Mouse (Mus musculus) stomach, postnatal 0 days (tissue): ENCODE measurements around the gene Csk. TPM values are rescaled to one million over a fixed set of nuclear protein-coding genes. Genes with fewer than 3 reads are reported as not detected.

Experiments used
- ATAC-seq: fragments of 200-750 bp; cut with Nextera tagmentation; 2 replicates; pipeline ENCODE4 v1.8.0; 2017; ENCODE audit not compliant: low FRiP score, low TSS enrichment
- DNase-seq: peaks from one replicate; pipeline ENCODE4 v3.0.0-alpha.2; 2016; ENCODE audit warnings: low spot score
- H3K27ac ChIP-seq: fragments of 300-500 bp; sonication (generic); replicated peaks from 2 replicates; pipeline ENCODE4 v1.5.1; 2014; ENCODE audit warnings: mild to moderate bottlenecking, control low read depth
- H3K27me3 ChIP-seq: fragments of 300-500 bp; sonication (generic); 2 replicates; pipeline ENCODE4 v1.6.1; 2014; ENCODE audit warnings: low read length; ENCODE audit not compliant: control insufficient read depth, insufficient read depth
- H3K36me3 ChIP-seq: fragments of 300-500 bp; sonication (generic); 2 replicates; pipeline ENCODE4 v1.6.1; 2014; ENCODE audit warnings: low read length, mixed read lengths; ENCODE audit not compliant: control insufficient read depth, insufficient read depth
- H3K4me1 ChIP-seq: fragments of 300-500 bp; sonication (generic); replicated peaks from 2 replicates; pipeline ENCODE4 v1.6.1; 2014; ENCODE audit warnings: antibody characterized with exemption; ENCODE audit not compliant: control insufficient read depth, insufficient read depth
- H3K4me2 ChIP-seq: fragments of 300-500 bp; sonication (generic); replicated peaks from 2 replicates; pipeline ENCODE4 v1.6.1; 2014; ENCODE audit warnings: low read depth, mild to moderate bottlenecking, control low read depth, moderate library complexity
- H3K4me3 ChIP-seq: fragments of 300-500 bp; sonication (generic); 2 replicates; pipeline ENCODE4 v1.5.1; 2014; ENCODE audit warnings: low read depth, low read length, control low read depth
- H3K9ac ChIP-seq: fragments of 300-500 bp; sonication (generic); 2 replicates; pipeline ENCODE4 v1.6.1; 2014; ENCODE audit warnings: mild to moderate bottlenecking, low read length, control low read depth, mixed read lengths
- H3K9me3 ChIP-seq: fragments of 300-500 bp; sonication (generic); 2 replicates; pipeline ENCODE4 v1.6.1; 2016; ENCODE audit warnings: low read length; ENCODE audit not compliant: control insufficient read depth
- CTCF ChIP-seq: IDR thresholded peaks from 2 replicates; pipeline ENCODE4 v1.5.1; 2016; ENCODE audit warnings: antibody characterized with exemption, low read depth, mild to moderate bottlenecking, moderate library complexity
- EP300 ChIP-seq: optimal IDR thresholded peaks from 2 replicates; pipeline ENCODE3; 2016; ENCODE audit warnings: antibody characterized with exemption
- WGBS: fragments of 180-500 bp; shearing (Covaris S2); extraction: QIAGEN DNeasy Blood & Tissue Kit; methylation state at CpG from one replicate; pipeline ENCODE4 v1.1.7; 2014; 5-methylcytosine and 5-hydroxymethylcytosine counted together
- polyA plus RNA-seq: library from polyadenylated mRNA; unstranded; fragments of >200 nt; fragmentation: Nextera tagmentation; extraction: Ambion mirVana; gene quantifications from 2 replicates; pipeline ENCODE4 v1.2.1, GENCODE M21; 2015

Gene Csk
- polyA plus RNA-seq, 1 experiment from 2014 or later = 20.7 TPM

- Histone ChIP-seq H3K27ac (no peak overlapping the region), H3K9ac (no peak overlapping the region), H3K27me3 (no peaks in the 10 kb centered on the region), H3K36me3 (no peaks in the 10 kb centered on the region), H3K4me1 (no peaks in the 10 kb centered on the region), H3K4me3 (no peak overlapping the region), H3K9me3 (no peaks in the 10 kb centered on the region), H3K4me2 (no peak overlapping the region)
- DNase-seq (no peak), ATAC-seq (no peak)
- 84% methylated on average over 19 of the region's 19 CpGs for WGBS
- no peak for TF ChIP-seq EP300
- TF ChIP-seq CTCF = no peak
These were observed 3.4 kb upstream of the Csk start for GRCm38 (mm10) chr9:57656631-57657350.

DNA sequence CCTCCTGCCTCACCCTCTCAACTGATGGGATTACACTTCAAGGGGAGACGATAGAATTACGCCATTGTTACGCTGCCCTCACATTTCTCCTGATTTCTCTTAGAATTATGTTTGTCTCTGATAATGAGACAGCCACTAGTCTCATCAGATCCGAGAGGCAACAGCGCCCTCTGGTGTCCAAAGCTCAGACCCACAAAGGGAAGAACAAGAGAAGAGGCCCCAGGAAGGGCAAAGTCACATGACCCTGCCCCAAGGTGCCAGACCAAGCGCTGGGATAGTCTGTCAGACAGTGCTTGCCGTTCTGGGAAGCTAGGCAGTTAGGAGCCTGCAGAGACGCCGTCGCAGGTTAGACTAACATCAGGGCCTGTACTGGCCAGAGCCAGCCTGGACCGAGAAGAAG is 2.3 kb upstream of the Csk start:
- ATAC-seq = peak; percentile 79
- peak overlapping the region; percentile 44 for H3K4me2 ChIP-seq
- peak; percentile 98 for TF ChIP-seq CTCF
- no peak for TF ChIP-seq EP300
- no peaks in the 10 kb centered on the region for H3K9me3 ChIP-seq
- H3K9ac ChIP-seq = no peak overlapping the region
- no peaks in the 10 kb centered on the region for H3K36me3 ChIP-seq
- WGBS = 3% methylated on average over 11 of the region's 11 CpGs
- no peaks in the 10 kb centered on the region for H3K27me3 ChIP-seq
- H3K4me3 ChIP-seq = no peak overlapping the region
- no peak overlapping the region for H3K27ac ChIP-seq
- DNase-seq = peak; percentile 92
- H3K4me1 ChIP-seq = no peaks in the 10 kb centered on the region

DNA sequence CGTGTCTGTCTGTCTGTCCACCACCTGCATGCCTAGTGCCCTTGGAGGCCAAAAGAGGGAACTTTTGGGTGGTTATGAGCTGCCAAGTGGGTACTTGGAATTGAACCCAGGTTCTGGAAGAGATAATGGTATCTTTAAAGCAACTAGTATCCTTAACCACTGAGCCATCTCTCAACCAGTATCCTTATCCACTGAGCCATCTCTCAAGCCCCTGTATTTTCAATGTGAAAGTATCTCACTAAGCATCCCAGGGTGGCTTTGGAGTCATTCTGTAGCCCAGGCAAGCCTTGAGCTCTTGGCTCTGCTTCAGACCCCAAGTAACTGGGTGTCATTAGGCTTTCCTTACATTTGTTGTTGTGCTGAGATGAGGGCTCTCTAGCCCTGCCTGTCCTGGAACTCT is 1.5 kb upstream of the Csk start:
- Histone ChIP-seq H3K27me3 (no peaks in the 10 kb centered on the region), H3K27ac (no peak overlapping the region), H3K4me1 (no peaks in the 10 kb centered on the region), H3K4me2 (no peak overlapping the region), H3K9me3 (no peaks in the 10 kb centered on the region), H3K9ac (no peak overlapping the region), H3K36me3 (no peaks in the 10 kb centered on the region), H3K4me3 (no peak overlapping the region)
- TF ChIP-seq EP300 (no peak), CTCF (no peak)
- no peak for ATAC-seq
- 71% methylated on average over 1 of the region's 1 CpGs for WGBS
- no peak for DNase-seq

DNA sequence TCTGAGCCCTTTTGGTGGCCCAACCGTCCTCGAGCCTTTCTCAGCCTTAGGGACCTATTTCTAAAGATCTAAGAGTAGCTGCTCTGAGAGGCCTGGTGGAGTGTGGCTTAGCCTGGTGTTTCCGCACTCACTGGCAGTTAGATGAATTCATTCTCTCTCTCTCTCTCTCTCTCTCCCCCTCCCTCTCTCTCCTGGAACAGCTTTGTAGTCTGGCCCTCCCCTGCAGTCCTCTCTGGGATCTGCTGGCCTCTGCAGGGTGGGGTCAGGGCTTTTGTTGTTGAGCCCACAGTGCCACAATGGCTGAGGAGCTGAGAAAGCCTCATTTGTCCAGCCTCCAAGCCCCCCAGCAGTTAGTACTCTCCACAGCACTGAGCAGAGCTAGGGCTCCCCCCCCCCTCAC is 576 bp downstream of the Csk start:
- TF ChIP-seq CTCF = no peak
- no peak for TF ChIP-seq EP300
- H3K27ac ChIP-seq = no peak overlapping the region
- H3K9me3 ChIP-seq = no peaks in the 10 kb centered on the region
- H3K27me3 ChIP-seq = no peaks in the 10 kb centered on the region
- H3K9ac ChIP-seq = no peak overlapping the region
- ATAC-seq = no peak
- H3K36me3 ChIP-seq = no peaks in the 10 kb centered on the region
- H3K4me2 ChIP-seq = no peak overlapping the region
- DNase-seq = no peak
- 52% methylated on average over 3 of the region's 3 CpGs for WGBS
- no peaks in the 10 kb centered on the region for H3K4me1 ChIP-seq
- H3K4me3 ChIP-seq = no peak overlapping the region

DNA sequence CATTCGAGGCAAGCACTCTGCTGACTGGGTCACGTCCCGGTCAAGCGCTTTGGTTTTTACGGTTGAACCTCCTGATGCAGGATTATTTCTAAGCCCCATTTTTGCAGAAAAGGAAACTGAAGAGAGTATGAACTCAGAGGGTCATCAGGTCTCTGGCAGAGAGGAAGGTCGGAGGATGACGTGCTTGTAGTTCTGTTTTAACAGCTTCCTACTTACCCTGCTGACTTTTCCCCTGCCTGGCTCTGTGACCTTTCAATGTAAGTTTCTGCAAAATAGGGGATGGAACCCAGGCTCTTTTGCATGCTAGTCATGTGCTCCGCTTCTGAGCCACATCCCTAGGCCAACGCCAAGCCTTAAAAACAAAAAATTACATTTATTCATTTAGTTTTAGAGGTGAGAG is 1.1 kb downstream of the Csk start:
- no peak overlapping the region for H3K27ac ChIP-seq
- H3K4me3 ChIP-seq = no peak overlapping the region
- 75% methylated on average over 9 of the region's 9 CpGs for WGBS
- H3K4me2 ChIP-seq = no peak overlapping the region
- TF ChIP-seq CTCF = no peak
- no peak overlapping the region for H3K9ac ChIP-seq
- no peaks in the 10 kb centered on the region for H3K36me3 ChIP-seq
- H3K9me3 ChIP-seq = no peaks in the 10 kb centered on the region
- no peaks in the 10 kb centered on the region for H3K4me1 ChIP-seq
- ATAC-seq (no peak), DNase-seq (no peak)
- no peaks in the 10 kb centered on the region for H3K27me3 ChIP-seq

GRCm38 (mm10) chr9:57650786-57651311 is 2.6 kb downstream of the Csk start:
- no peak for TF ChIP-seq EP300
- TF ChIP-seq CTCF = no peak
- H3K9me3 ChIP-seq = no peaks in the 10 kb centered on the region
- no peak overlapping the region for H3K4me2 ChIP-seq
- H3K27ac ChIP-seq = 0 out of 2 replicates have a peak overlapping the region, but pooled peaks have one; percentile 35
- DNase-seq = no peak
- H3K9ac ChIP-seq = no peak overlapping the region
- no peaks in the 10 kb centered on the region for H3K4me1 ChIP-seq
- no peaks in the 10 kb centered on the region for H3K36me3 ChIP-seq
- no peak overlapping the region for H3K4me3 ChIP-seq
- H3K27me3 ChIP-seq = no peaks in the 10 kb centered on the region
- WGBS = 19% methylated on average over 6 of the region's 6 CpGs
- ATAC-seq = no peak
